ENCODE assay signal across 11 mouse cellular contexts in the genomic region with DNA sequence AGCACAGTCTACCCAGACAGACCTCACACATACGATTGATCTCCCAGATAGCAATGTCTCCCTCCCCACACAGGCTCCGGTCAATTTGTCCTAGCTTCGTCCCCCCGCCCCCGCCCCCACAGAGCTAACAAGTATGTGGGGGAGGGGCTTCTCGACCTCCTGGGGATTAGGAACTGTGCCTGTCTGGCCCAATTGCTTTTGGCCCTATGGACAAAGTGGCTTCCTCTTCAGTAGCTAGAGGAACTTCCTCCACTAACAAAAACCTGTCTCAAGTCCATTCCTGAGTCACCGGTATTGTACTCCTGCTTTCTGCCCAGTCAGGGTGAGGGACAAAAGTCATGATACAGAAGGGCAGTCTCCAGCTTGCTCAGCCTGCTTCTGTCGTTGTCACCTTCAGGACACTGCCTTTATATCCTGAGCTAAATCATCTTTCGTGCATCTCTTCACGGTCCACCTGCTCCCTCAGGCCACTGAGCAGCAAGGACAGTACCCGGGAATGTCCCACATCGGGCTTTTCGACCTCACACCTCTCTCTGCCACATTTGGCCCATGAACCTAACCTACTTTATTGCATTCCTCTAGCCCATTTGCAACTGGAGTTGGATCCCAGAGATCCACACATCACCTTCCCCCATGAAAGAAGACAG. TPM values are rescaled to one million over a fixed set of nuclear protein-coding genes. Genes with fewer than 3 reads are reported as not detected.
DNase-seq lines count a peak whose midpoint lies in the region; ATAC-seq and TF ChIP-seq lines count a peak whose summit lies in the region.
"Had no signal": no experiment of that assay in that cellular context is flagged by ENCODE, and none has a peak within 500 bp of the region (broad histone marks: within the 10 kb centered on the region; RNA-seq: fewer than 3 reads in every experiment).

No protein-coding gene starts in this region.

- H3K36me3 ChIP-seq in heart, embryonic 10.5 days, result no peaks in the 10 kb centered on the region
- H3K36me3 ChIP-seq in forebrain, embryonic 11.5 days (ENCODE audit: control insufficient read depth, insufficient read depth, low read length), result no peaks in the 10 kb centered on the region
- no peaks in the 10 kb centered on the region for H3K36me3 ChIP-seq in kidney, embryonic 15.5 days
- peaks cover 2% of the 10 kb centered on the region; the same call in 1 of the 2 replicates for H3K36me3 ChIP-seq in midbrain, embryonic 16.5 days (ENCODE audit: control insufficient read depth, insufficient read depth, low read length)
- H3K36me3 ChIP-seq: heart, embryonic 15.5 days had no signal

- no peak overlapping the region for H3K9ac ChIP-seq in forebrain, embryonic 11.5 days (ENCODE audit: low read length)
- no peak overlapping the region for H3K9ac ChIP-seq in kidney, embryonic 15.5 days
- no peak overlapping the region for H3K9ac ChIP-seq in midbrain, embryonic 16.5 days (ENCODE audit: low read depth, low read length)

- ATAC-seq in forebrain, embryonic 11.5 days (replicated peaks; ENCODE audit: low FRiP score), result no peak
- no peak for ATAC-seq in kidney, embryonic 15.5 days (replicated peaks; ENCODE audit: low FRiP score)
- no peak for ATAC-seq in midbrain, embryonic 16.5 days

- H3K4me2 ChIP-seq in forebrain, embryonic 11.5 days (ENCODE audit: low read depth, low read length, severe bottlenecking), result peak overlapping the region; percentile 71; the same call in 1 of the 2 replicates
- peak overlapping the region; percentile 84; the same call in 1 of the 2 replicates for H3K4me2 ChIP-seq in kidney, embryonic 15.5 days
- peak overlapping the region; percentile 68 for H3K4me2 ChIP-seq in midbrain, embryonic 16.5 days (ENCODE audit: low read length)

- H3K4me1 ChIP-seq in heart, embryonic 10.5 days, result peaks cover 50% of the 10 kb centered on the region
- peaks cover 29% of the 10 kb centered on the region for H3K4me1 ChIP-seq in forebrain, embryonic 11.5 days (replicated peaks; ENCODE audit: control insufficient read depth, insufficient read depth, low read length)
- H3K4me1 ChIP-seq in kidney, embryonic 15.5 days, result peaks cover 38% of the 10 kb centered on the region
- peaks cover 24% of the 10 kb centered on the region for H3K4me1 ChIP-seq in midbrain, embryonic 16.5 days (ENCODE audit: control insufficient read depth, insufficient read depth, low read length)
- no peaks in the 10 kb centered on the region for H3K4me1 ChIP-seq in lung, adult 2 months (ENCODE audit: control insufficient read depth, insufficient read depth, low read length)

- no peak for TF ChIP-seq CTCF in gastrocnemius, adult 2 months (IDR thresholded peaks at IDR 0.05)
- TF ChIP-seq CTCF in lung, adult 2 months (IDR thresholded peaks at IDR 0.05; ENCODE audit: insufficient read depth, low read length), result no peak

- intact Hi-C loops in gastrocnemius, adult 2 months (cut with DNase I), result no loop called here

- peak overlapping the region; percentile 59; the same call in 1 of the 2 replicates for H3K4me3 ChIP-seq in heart, embryonic 10.5 days
- H3K4me3 ChIP-seq in forebrain, embryonic 11.5 days (ENCODE audit: low read depth, low read length), result no peak overlapping the region
- H3K4me3 ChIP-seq in kidney, embryonic 15.5 days (replicated peaks), result peak overlapping the region; percentile 44; the same call in 1 of the 2 replicates
- H3K4me3 ChIP-seq in midbrain, embryonic 16.5 days (ENCODE audit: low read depth, low read length), result no peak overlapping the region
- no peak overlapping the region for H3K4me3 ChIP-seq in gastrocnemius, adult 2 months
- no peak overlapping the region for H3K4me3 ChIP-seq in lung, adult 2 months (replicated peaks; ENCODE audit: extremely low read depth, low read depth, low read length)

- no peaks in the 10 kb centered on the region for H3K9me3 ChIP-seq in heart, embryonic 10.5 days
- no peaks in the 10 kb centered on the region for H3K9me3 ChIP-seq in forebrain, embryonic 11.5 days (ENCODE audit: control insufficient read depth, low read length)
- no peaks in the 10 kb centered on the region for H3K9me3 ChIP-seq in kidney, embryonic 15.5 days (replicated peaks)
- H3K9me3 ChIP-seq in midbrain, embryonic 16.5 days (replicated peaks; ENCODE audit: control insufficient read depth, low read length, poor library complexity, severe bottlenecking), result no peaks in the 10 kb centered on the region
- H3K9me3 ChIP-seq: heart, embryonic 15.5 days had no signal

- 6% methylated on average over 13 of the region's 13 CpGs for WGBS in heart, embryonic 10.5 days
- 6% methylated on average over 13 of the region's 13 CpGs for WGBS in forebrain, embryonic 11.5 days
- 5% methylated on average over 13 of the region's 13 CpGs for WGBS in kidney, embryonic 15.5 days
- WGBS in midbrain, embryonic 16.5 days, result 6% methylated on average over 13 of the region's 13 CpGs
- 12% methylated on average over 13 of the region's 13 CpGs for WGBS in lung, adult 2 months

- TF ChIP-seq POLR2A in lung, adult 2 months (IDR thresholded peaks at IDR 0.05; ENCODE audit: borderline replicate concordance, extremely low read depth, low read depth, low read length), result no peak

- H3K27ac ChIP-seq in heart, embryonic 10.5 days, result no peak overlapping the region
- H3K27ac ChIP-seq in forebrain, embryonic 11.5 days (ENCODE audit: low read depth, low read length), result no peak overlapping the region
- no peak overlapping the region for H3K27ac ChIP-seq in kidney, embryonic 15.5 days
- no peak overlapping the region for H3K27ac ChIP-seq in midbrain, embryonic 16.5 days (ENCODE audit: low read length)
- H3K27ac ChIP-seq in gastrocnemius, adult 2 months, result no peak overlapping the region
- H3K27ac ChIP-seq: heart, embryonic 15.5 days had no signal

- peaks cover 85% of the 10 kb centered on the region for H3K27me3 ChIP-seq in heart, embryonic 10.5 days (ENCODE audit: insufficient read depth, poor library complexity, severe bottlenecking)
- H3K27me3 ChIP-seq in forebrain, embryonic 11.5 days (ENCODE audit: control insufficient read depth, insufficient read depth, low read length), result peaks cover 23% of the 10 kb centered on the region
- H3K27me3 ChIP-seq in kidney, embryonic 15.5 days, result peaks cover 73% of the 10 kb centered on the region
- H3K27me3 ChIP-seq in midbrain, embryonic 16.5 days (ENCODE audit: control insufficient read depth, insufficient read depth, low read depth, low read length), result peaks cover 2% of the 10 kb centered on the region; the same call in 1 of the 2 replicates

- DNase-seq in heart, embryonic 10.5 days (ENCODE audit: low spot score), result no peak
- no peak for DNase-seq in heart, postnatal 4 days
- DNase-seq in forebrain, embryonic 11.5 days (ENCODE audit: low spot score), result no peak
- DNase-seq in frontal cortex, postnatal 25 days (ENCODE audit: low spot score in 2 of 2), result no peak
- no peak for DNase-seq in gastrocnemius, adult 2 months
- no peak for DNase-seq in lung, adult 2 months

RNA-seq across cellular contexts. Expression of gene Slc22a7, which starts 15.2 kb away (rescaled TPM):
- polyA plus RNA-seq in heart, embryonic 10.5 days (2016; fragmentation: Nextera tagmentation; extraction: Ambion mirVana), result 0.15 and 0.30 TPM in 2 replicates
- not detected for total RNA-seq in heart, postnatal 4 days (2021)
- polyA plus RNA-seq in forebrain, embryonic 11.5 days (2014; fragmentation: Nextera tagmentation; extraction: Ambion mirVana), result not detected in 2 replicates
- polyA plus RNA-seq in kidney, embryonic 15.5 days (2015; fragmentation: Nextera tagmentation; extraction: Ambion mirVana), result not detected in 2 replicates
- polyA plus RNA-seq in midbrain, embryonic 16.5 days (2015; fragmentation: Nextera tagmentation; extraction: Ambion mirVana), result not detected in 2 replicates
- not detected for total RNA-seq in gastrocnemius, adult 2 months (2021)
- polyA plus RNA-seq in lung, adult 2 months (2012; rRNA removed), result not detected in 2 replicates
- polyA plus RNA-seq: embryonic facial prominence, embryonic 11.5 days; lung, embryonic 16.5 days had no signal

RNA-seq across cellular contexts. Expression of gene Crip3, which starts 24.7 kb away (rescaled TPM):
- polyA plus RNA-seq in heart, embryonic 10.5 days (2016; fragmentation: Nextera tagmentation; extraction: Ambion mirVana), result 0.54 and 0.83 TPM in 2 replicates
- total RNA-seq in heart, postnatal 4 days (2021), result under 1 TPM; 0.36 to 0.52 TPM
- polyA plus RNA-seq in forebrain, embryonic 11.5 days (2014; fragmentation: Nextera tagmentation; extraction: Ambion mirVana), result 0.28 and 0.52 TPM in 2 replicates
- polyA plus RNA-seq in kidney, embryonic 15.5 days (2015; fragmentation: Nextera tagmentation; extraction: Ambion mirVana), result 0.51 and 0.64 TPM in 2 replicates
- polyA plus RNA-seq in midbrain, embryonic 16.5 days (2015; fragmentation: Nextera tagmentation; extraction: Ambion mirVana), result 3.0 and 3.6 TPM in 2 replicates
- under 1 TPM; 0.33 to 0.66 TPM for total RNA-seq in gastrocnemius, adult 2 months (2021)
- 3.3 and 6.8 TPM in 2 replicates for polyA plus RNA-seq in lung, adult 2 months (2012; rRNA removed)

RNA-seq across cellular contexts. Expression of gene Ttbk1, which starts 34.0 kb away (rescaled TPM):
- 0.09 and 0.14 TPM in 2 replicates for polyA plus RNA-seq in heart, embryonic 10.5 days (2016; fragmentation: Nextera tagmentation; extraction: Ambion mirVana)
- under 1 TPM; 0.33 to 0.45 TPM for total RNA-seq in heart, postnatal 4 days (2021)
- 3.5 TPM in 2 replicates for polyA plus RNA-seq in forebrain, embryonic 11.5 days (2014; fragmentation: Nextera tagmentation; extraction: Ambion mirVana)
- 0.17 and 0.26 TPM in 2 replicates for polyA plus RNA-seq in kidney, embryonic 15.5 days (2015; fragmentation: Nextera tagmentation; extraction: Ambion mirVana)
- 4.7 and 5.5 TPM in 2 replicates for polyA plus RNA-seq in midbrain, embryonic 16.5 days (2015; fragmentation: Nextera tagmentation; extraction: Ambion mirVana)
- under 1 TPM; 0.08 to 0.22 TPM for total RNA-seq in gastrocnemius, adult 2 months (2021)
- 0.17 and 0.19 TPM in 2 replicates for polyA plus RNA-seq in lung, adult 2 months (2012; rRNA removed)

RNA-seq across cellular contexts. Expression of gene Dnph1, which starts 43.1 kb away (rescaled TPM):
- polyA plus RNA-seq in heart, embryonic 10.5 days (2016; fragmentation: Nextera tagmentation; extraction: Ambion mirVana), result 36.5 and 52.8 TPM in 2 replicates
- total RNA-seq in heart, postnatal 4 days (2021), result 10 to 100 TPM in 1 of 2 experiments, 1 to 10 TPM in 1; 9.5 to 10.2 TPM
- 87.6 and 89.0 TPM in 2 replicates for polyA plus RNA-seq in forebrain, embryonic 11.5 days (2014; fragmentation: Nextera tagmentation; extraction: Ambion mirVana)
- 58.0 and 58.5 TPM in 2 replicates for polyA plus RNA-seq in kidney, embryonic 15.5 days (2015; fragmentation: Nextera tagmentation; extraction: Ambion mirVana)
- 11.1 and 11.5 TPM in 2 replicates for polyA plus RNA-seq in midbrain, embryonic 16.5 days (2015; fragmentation: Nextera tagmentation; extraction: Ambion mirVana)
- total RNA-seq in gastrocnemius, adult 2 months (2021), result 1 to 10 TPM; 5.2 to 5.7 TPM
- 0.78 and 2.0 TPM in 2 replicates for polyA plus RNA-seq in lung, adult 2 months (2012; rRNA removed)

Comparison
In these comparisons a context has a peak if more than half of its experiments do, and no peak if none do; other contexts are left out.
1. H3K4me3 ChIP-seq: peak in heart, embryonic 10.5 days (single experiment) and kidney, embryonic 15.5 days (single experiment); none in forebrain, embryonic 11.5 days (single experiment), midbrain, embryonic 16.5 days (single experiment), gastrocnemius, adult 2 months (single experiment) and lung, adult 2 months (single experiment).
2. Peak in every context shown above with its lines, with median percentiles within 50 percentile points of each other: H3K4me2 ChIP-seq.